Mouse (Mus musculus): Measurements from ENCODE around the gene Cflar.

- TF ChIP-seq GATA1 (IDR thresholded peaks at IDR 0.05; ENCODE audit: borderline replicate concordance, low read length) (no peak), FLI1 (IDR thresholded peaks at IDR 0.05; ENCODE audit: low read length) (no peak)
Observed at GRCm38 (mm10) chr1:58710711-58711364, 470 bp upstream of the Cflar start.

Data from megakaryocyte, embryonic 14.5 days (primary cell).